Mouse (Mus musculus): ENCODE measurements at regions not wholly inside any gene's neighbourhood (a gene's known extent, or its start where the extent isn't known, plus 50 kb on each side); places are given as distances from the start of the nearest gene placed in this dataset.

- Histone ChIP-seq H3K9ac (no peak overlapping the region), H3K36me3 (no peaks in the 10 kb centered on the region), H3K27ac (peak overlapping the region; percentile 35; the same call in 1 of the 2 replicates), H3K4me1 (replicated peaks) (peaks cover 7% of the 10 kb centered on the region), H3K27me3 (no peaks in the 10 kb centered on the region), H3K4me3 (no peak overlapping the region), H3K9me3 (no peaks in the 10 kb centered on the region), H3K4me2 (no peak overlapping the region)
- WGBS, result 76% methylated on average over 11 of the region's 11 CpGs
- peak; percentile 75; the same call in 1 of the 2 replicates for ATAC-seq (ENCODE audit: low FRiP score)
Measured at GRCm38 (mm10) chr5:42502124-42502801, 434.5 kb downstream of the Gm16223 start.

GRCm38 (mm10) chr5:42502802-42503136 is 435.0 kb downstream of the Gm16223 start:
- H3K36me3 ChIP-seq, result no peaks in the 10 kb centered on the region
- no peaks in the 10 kb centered on the region for H3K27me3 ChIP-seq
- H3K9me3 ChIP-seq, result no peaks in the 10 kb centered on the region
- peak; percentile 13; the same call in 1 of the 2 replicates for ATAC-seq (ENCODE audit: low FRiP score)
- no peak overlapping the region for H3K9ac ChIP-seq
- no peak overlapping the region for H3K4me3 ChIP-seq
- peak overlapping the region; percentile 35; the same call in 1 of the 2 replicates for H3K27ac ChIP-seq
- H3K4me2 ChIP-seq, result no peak overlapping the region
- WGBS, result 89% methylated on average over 1 of the region's 1 CpGs
- peaks cover 7% of the 10 kb centered on the region for H3K4me1 ChIP-seq (replicated peaks)

GRCm38 (mm10) chr5:42509200-42509599 is 441.4 kb downstream of the Gm16223 start:
- Histone ChIP-seq H3K4me2 (no peak overlapping the region), H3K27me3 (no peaks in the 10 kb centered on the region), H3K4me3 (no peak overlapping the region), H3K9ac (no peak overlapping the region), H3K9me3 (no peaks in the 10 kb centered on the region), H3K36me3 (no peaks in the 10 kb centered on the region), H3K4me1 (replicated peaks) (no peaks in the 10 kb centered on the region), H3K27ac (no peak overlapping the region)
- 81% methylated on average over 5 of the region's 5 CpGs for WGBS
- no peak for ATAC-seq (ENCODE audit: low FRiP score)

GRCm38 (mm10) chr5:42523116-42524113 is 455.7 kb downstream of the Gm16223 start:
- Histone ChIP-seq H3K4me1 (replicated peaks) (no peaks in the 10 kb centered on the region), H3K27ac (0 out of 2 replicates have a peak overlapping the region, but pooled peaks have one; percentile 32), H3K4me2 (no peak overlapping the region), H3K9ac (no peak overlapping the region), H3K36me3 (no peaks in the 10 kb centered on the region), H3K27me3 (no peaks in the 10 kb centered on the region), H3K9me3 (no peaks in the 10 kb centered on the region), H3K4me3 (no peak overlapping the region)
- 40% methylated on average over 4 of the region's 4 CpGs for WGBS
- ATAC-seq (ENCODE audit: low FRiP score), result peak; percentile 94

GRCm38 (mm10) chr5:42525431-42525830 is 457.7 kb downstream of the Gm16223 start:
- H3K27ac ChIP-seq, result no peak overlapping the region
- ATAC-seq (ENCODE audit: low FRiP score), result no peak
- no peaks in the 10 kb centered on the region for H3K4me1 ChIP-seq (replicated peaks)
- H3K4me3 ChIP-seq, result no peak overlapping the region
- no peaks in the 10 kb centered on the region for H3K27me3 ChIP-seq
- H3K9me3 ChIP-seq, result no peaks in the 10 kb centered on the region
- H3K9ac ChIP-seq, result no peak overlapping the region
- WGBS, result 62% methylated on average over 5 of the region's 5 CpGs
- H3K36me3 ChIP-seq, result no peaks in the 10 kb centered on the region
- H3K4me2 ChIP-seq, result no peak overlapping the region

GRCm38 (mm10) chr5:42560537-42560936 is 492.8 kb downstream of the Gm16223 start:
- 74% methylated on average over 2 of the region's 2 CpGs for WGBS
- Histone ChIP-seq H3K9ac (no peak overlapping the region), H3K27me3 (no peaks in the 10 kb centered on the region), H3K27ac (no peak overlapping the region), H3K4me1 (replicated peaks) (no peaks in the 10 kb centered on the region), H3K4me2 (no peak overlapping the region), H3K36me3 (no peaks in the 10 kb centered on the region), H3K4me3 (no peak overlapping the region), H3K9me3 (no peaks in the 10 kb centered on the region)
- no peak for ATAC-seq (ENCODE audit: low FRiP score)

GRCm38 (mm10) chr5:42563406-42563805 is 495.6 kb downstream of the Gm16223 start:
- H3K4me1 ChIP-seq (replicated peaks), result no peaks in the 10 kb centered on the region
- H3K27ac ChIP-seq, result no peak overlapping the region
- H3K4me2 ChIP-seq, result no peak overlapping the region
- ATAC-seq (ENCODE audit: low FRiP score), result no peak
- H3K4me3 ChIP-seq, result no peak overlapping the region
- no peak overlapping the region for H3K9ac ChIP-seq
- H3K36me3 ChIP-seq, result no peaks in the 10 kb centered on the region
- H3K9me3 ChIP-seq, result no peaks in the 10 kb centered on the region
- no peaks in the 10 kb centered on the region for H3K27me3 ChIP-seq

- no peaks in the 10 kb centered on the region for H3K27me3 ChIP-seq
- H3K9me3 ChIP-seq, result no peaks in the 10 kb centered on the region
- no peak overlapping the region for H3K9ac ChIP-seq
- no peak overlapping the region for H3K4me2 ChIP-seq
- no peak for ATAC-seq (ENCODE audit: low FRiP score)
- H3K36me3 ChIP-seq, result no peaks in the 10 kb centered on the region
- no peak overlapping the region for H3K27ac ChIP-seq
- WGBS, result 76% methylated on average over 2 of the region's 2 CpGs
- H3K4me1 ChIP-seq (replicated peaks), result peaks cover 6% of the 10 kb centered on the region
- H3K4me3 ChIP-seq, result no peak overlapping the region
Measured at GRCm38 (mm10) chr5:42575971-42576370, 508.2 kb downstream of the Gm16223 start.

- Histone ChIP-seq H3K27me3 (no peaks in the 10 kb centered on the region), H3K4me1 (replicated peaks) (peaks cover 6% of the 10 kb centered on the region), H3K36me3 (no peaks in the 10 kb centered on the region), H3K4me2 (no peak overlapping the region), H3K9ac (no peak overlapping the region), H3K9me3 (no peaks in the 10 kb centered on the region), H3K27ac (no peak overlapping the region), H3K4me3 (no peak overlapping the region)
- 61% methylated on average over 5 of the region's 5 CpGs for WGBS
- ATAC-seq (ENCODE audit: low FRiP score), result peak; percentile 74
Measured at GRCm38 (mm10) chr5:42578208-42578844, 510.6 kb downstream of the Gm16223 start.

GRCm38 (mm10) chr5:42620698-42621097 is 552.9 kb downstream of the Gm16223 start:
- H3K4me3 ChIP-seq, result no peak overlapping the region
- H3K9ac ChIP-seq, result no peak overlapping the region
- no peaks in the 10 kb centered on the region for H3K36me3 ChIP-seq
- no peak for ATAC-seq (ENCODE audit: low FRiP score)
- no peak overlapping the region for H3K27ac ChIP-seq
- no peaks in the 10 kb centered on the region for H3K9me3 ChIP-seq
- H3K4me1 ChIP-seq (replicated peaks), result no peaks in the 10 kb centered on the region
- 79% methylated on average over 3 of the region's 3 CpGs for whole genome bisulfite sequencing
- no peak overlapping the region for H3K4me2 ChIP-seq
- H3K27me3 ChIP-seq, result no peaks in the 10 kb centered on the region

GRCm38 (mm10) chr5:42636162-42636823 is 568.5 kb downstream of the Gm16223 start:
- H3K4me1 ChIP-seq (replicated peaks), result no peaks in the 10 kb centered on the region
- no peaks in the 10 kb centered on the region for H3K9me3 ChIP-seq
- H3K9ac ChIP-seq, result no peak overlapping the region
- H3K27me3 ChIP-seq, result no peaks in the 10 kb centered on the region
- ATAC-seq (ENCODE audit: low FRiP score), result no peak
- no peaks in the 10 kb centered on the region for H3K36me3 ChIP-seq
- no peak overlapping the region for H3K4me3 ChIP-seq
- H3K4me2 ChIP-seq, result no peak overlapping the region
- H3K27ac ChIP-seq, result no peak overlapping the region
- WGBS, result 77% methylated on average over 9 of the region's 9 CpGs

GRCm38 (mm10) chr5:42656460-42656859 is 576.5 kb upstream of the Cpeb2 start:
- Histone ChIP-seq H3K4me2 (no peak overlapping the region), H3K4me3 (no peak overlapping the region), H3K4me1 (replicated peaks) (no peaks in the 10 kb centered on the region), H3K9me3 (no peaks in the 10 kb centered on the region), H3K36me3 (no peaks in the 10 kb centered on the region), H3K27me3 (no peaks in the 10 kb centered on the region), H3K27ac (no peak overlapping the region), H3K9ac (no peak overlapping the region)
- peak; percentile 36; the same call in 1 of the 2 replicates for ATAC-seq (ENCODE audit: low FRiP score)
- whole genome bisulfite sequencing, result 51% methylated on average over 3 of the region's 3 CpGs
